Mouse (Mus musculus) limb, embryonic 12.5 days (tissue): ENCODE results near the gene Zmiz1. TPM values are rescaled to one million over a fixed set of nuclear protein-coding genes. Genes with fewer than 3 reads are reported as not detected.

ENCODE experiments used
- ATAC-seq: fragments of 200-750 bp; cut with Nextera tagmentation; 2 replicates; pipeline ENCODE4 v1.8.0; 2017; ENCODE audit warnings: low read depth, moderate TSS enrichment; ENCODE audit not compliant: insufficient number of reproducible peaks, insufficient read depth, low FRiP score, low TSS enrichment
- H3K27ac ChIP-seq: fragments of 300-500 bp; sonication (generic); 2 replicates; pipeline ENCODE4 v1.5.1; 2016; ENCODE audit warnings: mild to moderate bottlenecking, moderate library complexity
- H3K27me3 ChIP-seq: fragments of 300-500 bp; sonication (generic); 2 replicates; pipeline ENCODE4 v1.6.1; 2016; ENCODE audit warnings: mild to moderate bottlenecking, moderate library complexity
- H3K36me3 ChIP-seq: fragments of 300-500 bp; sonication (generic); 2 replicates; pipeline ENCODE4 v1.6.1; 2016; ENCODE audit warnings: mild to moderate bottlenecking, moderate library complexity
- H3K4me1 ChIP-seq: fragments of 300-500 bp; sonication (generic); replicated peaks from 2 replicates; pipeline ENCODE4 v1.6.1; 2016
- H3K4me2 ChIP-seq: fragments of 300-500 bp; sonication (generic); 2 replicates; pipeline ENCODE4 v1.6.1; 2016; ENCODE audit warnings: mild to moderate bottlenecking, moderate library complexity
- H3K4me3 ChIP-seq: fragments of 300-500 bp; sonication (generic); replicated peaks from 2 replicates; pipeline ENCODE4 v1.5.1; 2016; ENCODE audit warnings: mild to moderate bottlenecking
- H3K9ac ChIP-seq: fragments of 300-500 bp; sonication (generic); replicated peaks from 2 replicates; pipeline ENCODE4 v1.6.1; 2016; ENCODE audit warnings: mild to moderate bottlenecking, moderate library complexity
- H3K9me3 ChIP-seq: fragments of 300-500 bp; sonication (generic); 2 replicates; pipeline ENCODE4 v1.6.1; 2016; ENCODE audit warnings: mild to moderate bottlenecking, moderate library complexity
- WGBS: fragments of 180-500 bp; shearing (Covaris S2); methylation state at CpG from one replicate; pipeline ENCODE4 v1.1.7; 2016; 5-methylcytosine and 5-hydroxymethylcytosine counted together
- polyA plus RNA-seq: library from polyadenylated mRNA; unstranded; fragments of >200 nt; fragmentation: Nextera tagmentation; extraction: Ambion mirVana; gene quantifications from 2 replicates; pipeline ENCODE4 v1.2.1, GENCODE M21; 2016

The Zmiz1 gene
- polyA plus RNA-seq, 1 experiment from 2014 or later, result 53.4 TPM

- Histone ChIP-seq H3K4me2 (no peak overlapping the region), H3K36me3 (peaks cover 45% of the 10 kb centered on the region), H3K4me3 (no peak overlapping the region), H3K9ac (no peak overlapping the region), H3K27ac (peak overlapping the region; percentile 50), H3K9me3 (no peaks in the 10 kb centered on the region), H3K4me1 (peaks cover 82% of the 10 kb centered on the region), H3K27me3 (no peaks in the 10 kb centered on the region)
- whole genome bisulfite sequencing, result 34% methylated on average over 13 of the region's 13 CpGs
- ATAC-seq, result 0 out of 2 replicates have a peak, but pooled peaks have one; percentile 44
Measured at GRCm38 (mm10) chr14:25516640-25517591, 57.9 kb downstream of the Zmiz1 start.

DNA sequence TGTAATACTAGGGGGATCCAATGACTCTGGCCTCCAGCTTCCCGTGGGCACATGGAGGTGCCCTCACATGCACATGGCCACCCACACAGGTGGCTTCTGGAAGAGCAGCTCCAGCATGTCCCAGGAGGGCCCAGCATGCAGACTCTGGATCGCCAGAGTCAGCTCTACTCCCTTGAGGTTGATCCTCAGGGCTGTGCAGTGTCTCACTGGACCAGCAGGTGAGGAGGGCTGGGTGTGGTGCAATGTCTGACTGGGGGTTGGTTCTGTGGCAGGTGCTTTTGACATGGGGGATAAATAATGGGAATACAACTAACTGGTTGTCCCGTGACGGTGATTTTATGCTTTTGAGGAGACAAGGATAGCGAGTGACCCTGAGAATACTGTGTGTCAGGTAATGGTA, 59.7 kb downstream of the Zmiz1 start:
- Histone ChIP-seq H3K4me2 (no peak overlapping the region), H3K9ac (no peak overlapping the region), H3K4me3 (no peak overlapping the region), H3K36me3 (peaks cover 51% of the 10 kb centered on the region), H3K27ac (no peak overlapping the region), H3K27me3 (no peaks in the 10 kb centered on the region), H3K9me3 (no peaks in the 10 kb centered on the region), H3K4me1 (peaks cover 71% of the 10 kb centered on the region)
- 86% methylated on average over 5 of the region's 5 CpGs for WGBS
- no peak for ATAC-seq

- H3K4me1 ChIP-seq, result peaks cover 72% of the 10 kb centered on the region
- ATAC-seq, result no peak
- 0 out of 2 replicates have a peak overlapping the region, but pooled peaks have one; percentile 0 for H3K27ac ChIP-seq
- H3K27me3 ChIP-seq, result no peaks in the 10 kb centered on the region
- no peak overlapping the region for H3K4me3 ChIP-seq
- no peak overlapping the region; the same call in 1 of the 2 replicates for H3K9ac ChIP-seq
- no peak overlapping the region for H3K4me2 ChIP-seq
- H3K9me3 ChIP-seq, result no peaks in the 10 kb centered on the region
- peaks cover 54% of the 10 kb centered on the region for H3K36me3 ChIP-seq
- 44% methylated on average over 4 of the region's 4 CpGs for WGBS
Measured at GRCm38 (mm10) chr14:25519656-25520055, 60.7 kb downstream of the Zmiz1 start.

DNA sequence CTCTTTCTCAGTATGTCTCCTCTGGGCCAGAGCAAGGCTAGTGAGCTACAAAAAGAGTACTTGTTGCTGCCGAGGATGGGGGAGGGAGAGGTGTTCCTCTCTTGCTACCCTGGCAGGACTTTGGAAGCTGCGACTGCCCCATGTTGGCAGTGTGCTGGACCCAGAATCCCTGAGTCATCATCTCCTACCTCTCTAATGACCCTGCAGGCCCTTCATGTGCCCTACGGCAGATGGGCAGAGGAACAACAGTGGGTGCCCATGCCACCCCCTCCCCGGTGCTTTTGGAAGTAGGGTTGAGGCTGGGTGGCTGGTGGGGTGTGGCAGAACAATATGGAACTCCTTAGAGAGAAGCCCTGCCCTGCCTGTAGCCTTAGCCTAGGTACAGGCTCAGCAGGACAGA, 61.6 kb downstream of the Zmiz1 start:
- WGBS, result 83% methylated on average over 4 of the region's 4 CpGs
- H3K9ac ChIP-seq, result no peak overlapping the region
- H3K9me3 ChIP-seq, result no peaks in the 10 kb centered on the region
- no peak overlapping the region for H3K4me2 ChIP-seq
- H3K4me1 ChIP-seq, result peaks cover 68% of the 10 kb centered on the region
- no peaks in the 10 kb centered on the region for H3K27me3 ChIP-seq
- peaks cover 54% of the 10 kb centered on the region for H3K36me3 ChIP-seq
- H3K27ac ChIP-seq, result 0 out of 2 replicates have a peak overlapping the region, but pooled peaks have one; percentile 0
- ATAC-seq, result no peak
- no peak overlapping the region for H3K4me3 ChIP-seq

DNA sequence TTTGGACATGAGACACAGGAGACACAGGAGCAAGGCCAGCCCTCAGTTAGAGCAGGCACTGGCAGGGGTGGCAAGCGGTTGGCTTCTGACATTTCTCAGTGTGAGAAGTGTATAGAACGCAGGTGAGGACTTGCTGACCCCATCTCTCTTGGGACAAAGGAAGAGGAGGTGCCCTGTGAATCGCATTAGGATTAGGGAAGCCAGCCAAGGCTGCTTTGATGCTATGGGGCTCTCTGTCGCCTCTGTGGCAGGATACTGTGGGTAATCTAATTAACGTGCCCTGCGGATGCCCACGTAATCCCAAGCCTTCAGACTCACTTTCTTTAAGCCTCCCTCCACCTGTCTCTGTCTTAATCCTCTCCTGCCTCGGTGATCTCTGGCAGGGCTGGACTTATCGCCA, 62.0 kb downstream of the Zmiz1 start:
- H3K27me3 ChIP-seq, result no peaks in the 10 kb centered on the region
- no peak for ATAC-seq
- WGBS, result 61% methylated on average over 9 of the region's 9 CpGs
- H3K9ac ChIP-seq, result no peak overlapping the region
- no peaks in the 10 kb centered on the region for H3K9me3 ChIP-seq
- peaks cover 56% of the 10 kb centered on the region for H3K36me3 ChIP-seq
- peaks cover 64% of the 10 kb centered on the region for H3K4me1 ChIP-seq
- no peak overlapping the region for H3K4me3 ChIP-seq
- no peak overlapping the region for H3K27ac ChIP-seq
- no peak overlapping the region for H3K4me2 ChIP-seq

- Histone ChIP-seq H3K4me2 (no peak overlapping the region), H3K27ac (no peak overlapping the region), H3K27me3 (no peaks in the 10 kb centered on the region), H3K4me3 (no peak overlapping the region), H3K9me3 (no peaks in the 10 kb centered on the region), H3K36me3 (peaks cover 62% of the 10 kb centered on the region), H3K9ac (no peak overlapping the region), H3K4me1 (peaks cover 59% of the 10 kb centered on the region)
- ATAC-seq, result no peak
- WGBS, result 80% methylated on average over 4 of the region's 4 CpGs
Measured at GRCm38 (mm10) chr14:25521500-25521899, 62.5 kb downstream of the Zmiz1 start.

- H3K36me3 ChIP-seq, result peaks cover 69% of the 10 kb centered on the region
- 40% methylated on average over 4 of the region's 4 CpGs for WGBS
- no peak overlapping the region for H3K4me2 ChIP-seq
- H3K27ac ChIP-seq, result no peak overlapping the region
- no peak overlapping the region for H3K4me3 ChIP-seq
- H3K9me3 ChIP-seq, result no peaks in the 10 kb centered on the region
- H3K4me1 ChIP-seq, result peaks cover 50% of the 10 kb centered on the region
- H3K9ac ChIP-seq, result no peak overlapping the region
- ATAC-seq, result no peak
- no peaks in the 10 kb centered on the region for H3K27me3 ChIP-seq
Measured at GRCm38 (mm10) chr14:25522415-25522814, 63.4 kb downstream of the Zmiz1 start.

- no peak overlapping the region for H3K4me2 ChIP-seq
- peaks cover 46% of the 10 kb centered on the region for H3K4me1 ChIP-seq
- H3K36me3 ChIP-seq, result peaks cover 69% of the 10 kb centered on the region
- WGBS, result 63% methylated on average over 11 of the region's 11 CpGs
- no peak overlapping the region for H3K9ac ChIP-seq
- no peak for ATAC-seq
- peak overlapping the region; percentile 54; the same call in 1 of the 2 replicates for H3K27ac ChIP-seq
- no peak overlapping the region for H3K4me3 ChIP-seq
- H3K27me3 ChIP-seq, result no peaks in the 10 kb centered on the region
- H3K9me3 ChIP-seq, result no peaks in the 10 kb centered on the region
Measured at GRCm38 (mm10) chr14:25523230-25524110, 64.5 kb downstream of the Zmiz1 start.

- WGBS, result 73% methylated on average over 9 of the region's 9 CpGs
- peaks cover 69% of the 10 kb centered on the region for H3K36me3 ChIP-seq
- no peak overlapping the region for H3K27ac ChIP-seq
- ATAC-seq, result no peak
- no peak overlapping the region for H3K4me2 ChIP-seq
- peaks cover 42% of the 10 kb centered on the region for H3K4me1 ChIP-seq
- no peaks in the 10 kb centered on the region for H3K27me3 ChIP-seq
- H3K9ac ChIP-seq, result no peak overlapping the region
- H3K9me3 ChIP-seq, result no peaks in the 10 kb centered on the region
- no peak overlapping the region for H3K4me3 ChIP-seq
Measured at GRCm38 (mm10) chr14:25524111-25524495, 65.1 kb downstream of the Zmiz1 start.

- Histone ChIP-seq H3K27me3 (no peaks in the 10 kb centered on the region), H3K36me3 (peaks cover 76% of the 10 kb centered on the region), H3K4me3 (no peak overlapping the region), H3K4me1 (peaks cover 36% of the 10 kb centered on the region), H3K4me2 (no peak overlapping the region), H3K9me3 (no peaks in the 10 kb centered on the region), H3K27ac (no peak overlapping the region; the same call in 1 of the 2 replicates), H3K9ac (no peak overlapping the region)
- WGBS, result 86% methylated on average over 4 of the region's 4 CpGs
- ATAC-seq, result no peak
Measured at GRCm38 (mm10) chr14:25524884-25525283, 65.9 kb downstream of the Zmiz1 start.

DNA sequence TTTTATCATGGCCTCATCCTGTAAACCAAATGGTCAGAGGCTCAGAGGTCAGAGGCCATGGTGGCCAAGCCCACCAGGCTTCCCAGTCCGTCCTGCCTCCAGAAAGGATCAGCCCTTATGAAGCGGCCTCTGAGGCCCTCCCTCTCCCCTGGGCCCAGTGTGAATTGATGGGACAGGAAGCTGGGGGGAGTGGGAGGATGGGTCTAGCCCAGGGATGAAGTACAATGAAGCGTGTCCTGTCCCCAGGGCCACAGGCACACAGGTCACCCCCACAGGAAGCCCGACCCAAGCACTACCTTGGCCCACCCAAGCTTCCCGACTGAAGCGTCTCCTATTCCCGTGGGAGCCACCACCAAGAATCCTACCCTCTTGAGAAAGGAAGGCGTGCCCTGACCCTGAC, 66.7 kb downstream of the Zmiz1 start:
- no peaks in the 10 kb centered on the region for H3K9me3 ChIP-seq

More for the DNA sequence above, 66.7 kb downstream of the Zmiz1 start:
- Histone ChIP-seq H3K4me3 (no peak overlapping the region), H3K27ac (no peak overlapping the region), H3K4me2 (no peak overlapping the region), H3K9ac (no peak overlapping the region), H3K36me3 (peaks cover 72% of the 10 kb centered on the region), H3K27me3 (no peaks in the 10 kb centered on the region), H3K4me1 (peaks cover 28% of the 10 kb centered on the region)
- 73% methylated on average over 8 of the region's 8 CpGs for WGBS
- no peak for ATAC-seq
